Mouse (Mus musculus): ENCODE measurements at regions not wholly inside any gene's neighbourhood (a gene's known extent, or its start where the extent isn't known, plus 50 kb on each side); places are given as distances from the start of the nearest gene placed in this dataset.

GRCm38 (mm10) chr12:43762151-43762550 lies 448.0 kb downstream of the Dnajb9 start:
- no peaks in the 10 kb centered on the region for H3K27me3 ChIP-seq (ENCODE audit: control insufficient read depth, insufficient read depth, low read length)
- no peak overlapping the region for H3K9ac ChIP-seq (ENCODE audit: low read depth, low read length)
- no peak for DNase-seq (ENCODE audit: extremely low read depth, low read depth, low spot score)
- TF ChIP-seq POLR2A (IDR thresholded peaks at IDR 0.05; ENCODE audit: extremely low read depth, insufficient read depth, low read length) (no peak), CTCF (IDR thresholded peaks at IDR 0.05; ENCODE audit: low read depth, low read length) (no peak)
- no peaks in the 10 kb centered on the region for H3K36me3 ChIP-seq (ENCODE audit: control insufficient read depth, insufficient read depth, low read length)
- 30% methylated on average over 1 of the region's 1 CpGs for WGBS
- H3K4me3 ChIP-seq (ENCODE audit: insufficient read depth, low read depth, low read length): no peak overlapping the region
- no peaks in the 10 kb centered on the region for H3K4me1 ChIP-seq (ENCODE audit: control insufficient read depth, insufficient read depth, low read length)
- no peaks in the 10 kb centered on the region for H3K79me2 ChIP-seq (ENCODE audit: control insufficient read depth, insufficient read depth, low read length)
- no peak overlapping the region for H3K27ac ChIP-seq (replicated peaks; ENCODE audit: insufficient read depth, low read depth, low read length)
